Mouse (Mus musculus): ENCODE measurements around the gene Rsrp1. TPM values are rescaled to one million over a fixed set of nuclear protein-coding genes. Genes with fewer than 3 reads are reported as not detected.

The Rsrp1 gene
- polyA plus RNA-seq, 1 experiment = 145 TPM

DNA sequence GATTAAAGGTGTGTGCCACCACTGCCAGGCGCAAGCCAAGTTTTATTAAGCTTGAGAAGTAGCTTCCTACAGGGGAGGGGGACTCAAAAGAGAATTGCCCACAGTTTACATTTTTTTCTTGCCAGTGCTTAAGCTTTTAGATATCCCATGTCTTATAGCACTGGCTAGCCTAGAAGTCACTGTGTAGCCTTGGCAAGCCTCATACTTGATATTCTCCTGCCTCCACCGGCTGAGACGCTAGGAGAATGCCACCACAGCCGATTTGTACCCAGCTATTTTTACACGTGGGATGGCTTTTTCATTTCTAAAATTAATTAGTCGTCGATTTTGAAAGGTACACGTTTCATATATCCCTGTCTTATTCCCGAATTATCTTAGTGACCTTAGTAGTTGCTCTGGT, 6.8 kb downstream of the Rsrp1 start:
- Histone ChIP-seq H3K36me3 (ENCODE audit: control insufficient read depth, insufficient read depth, low read length) (peaks cover 5% of the 10 kb centered on the region), H3K27ac (ENCODE audit: control insufficient read depth, insufficient read depth, low read depth, low read length) (no peak overlapping the region), H3K27me3 (ENCODE audit: control insufficient read depth, insufficient read depth, low read length) (no peaks in the 10 kb centered on the region)

GRCm38 (mm10) chr4:134930684-134931481, 7.5 kb downstream of the Rsrp1 start, which contains the start of gene Syf2:
TSS of gene Syf2 (plus strand) at chr4:134930898.
- Histone ChIP-seq H3K36me3 (ENCODE audit: control insufficient read depth, insufficient read depth, low read length) (peaks cover 1% of the 10 kb centered on the region), H3K27me3 (ENCODE audit: control insufficient read depth, insufficient read depth, low read length) (no peaks in the 10 kb centered on the region), H3K4me1 (ENCODE audit: control insufficient read depth, insufficient read depth, low read length) (no peaks in the 10 kb centered on the region), H3K27ac (ENCODE audit: control insufficient read depth, insufficient read depth, low read depth, low read length) (peak within 1 kb of the TSS; percentile 37), H3K4me3 (ENCODE audit: control insufficient read depth, low read depth, low read length) (peak within 1 kb of the TSS; percentile 97)
- TF ChIP-seq CTCF (IDR thresholded peaks at IDR 0.05; ENCODE audit: control insufficient read depth, insufficient read depth, insufficient replicate concordance, low read depth, low read length) = no peak
- peak; percentile 57; the same call in 1 of the 2 replicates for TF ChIP-seq POLR2A (IDR thresholded peaks at IDR 0.05; ENCODE audit: control insufficient read depth, low read depth, low read length)

More for the DNA sequence above, 6.8 kb downstream of the Rsrp1 start:
- TF ChIP-seq POLR2A (IDR thresholded peaks at IDR 0.05; ENCODE audit: control insufficient read depth, low read depth, low read length) (no peak), CTCF (IDR thresholded peaks at IDR 0.05; ENCODE audit: control insufficient read depth, insufficient read depth, insufficient replicate concordance, low read depth, low read length) (no peak)
- peak overlapping the region; percentile 97 for H3K4me3 ChIP-seq (ENCODE audit: control insufficient read depth, low read depth, low read length)
- H3K4me1 ChIP-seq (ENCODE audit: control insufficient read depth, insufficient read depth, low read length) = no peaks in the 10 kb centered on the region

GRCm38 (mm10) chr4:134937240-134938176, 14.1 kb downstream of the Rsrp1 start:
- Histone ChIP-seq H3K36me3 (ENCODE audit: control insufficient read depth, insufficient read depth, low read length) (peaks cover 5% of the 10 kb centered on the region), H3K27ac (ENCODE audit: control insufficient read depth, insufficient read depth, low read depth, low read length) (no peak overlapping the region), H3K27me3 (ENCODE audit: control insufficient read depth, insufficient read depth, low read length) (no peaks in the 10 kb centered on the region), H3K4me3 (ENCODE audit: control insufficient read depth, low read depth, low read length) (no peak overlapping the region), H3K4me1 (ENCODE audit: control insufficient read depth, insufficient read depth, low read length) (peaks cover 2% of the 10 kb centered on the region; the same call in 1 of the 2 replicates)
- TF ChIP-seq POLR2A (IDR thresholded peaks at IDR 0.05; ENCODE audit: control insufficient read depth, low read depth, low read length) = no peak
- no peak for TF ChIP-seq CTCF (IDR thresholded peaks at IDR 0.05; ENCODE audit: control insufficient read depth, insufficient read depth, insufficient replicate concordance, low read depth, low read length)

- no peak overlapping the region for H3K27ac ChIP-seq (ENCODE audit: control insufficient read depth, insufficient read depth, low read depth, low read length)
- no peak overlapping the region; the same call in 1 of the 2 replicates for H3K4me3 ChIP-seq (ENCODE audit: control insufficient read depth, low read depth, low read length)
- no peak for TF ChIP-seq POLR2A (IDR thresholded peaks at IDR 0.05; ENCODE audit: control insufficient read depth, low read depth, low read length)
- no peak for TF ChIP-seq CTCF (IDR thresholded peaks at IDR 0.05; ENCODE audit: control insufficient read depth, insufficient read depth, insufficient replicate concordance, low read depth, low read length)
- peaks cover 3% of the 10 kb centered on the region for H3K36me3 ChIP-seq (ENCODE audit: control insufficient read depth, insufficient read depth, low read length)
- H3K4me1 ChIP-seq (ENCODE audit: control insufficient read depth, insufficient read depth, low read length) = peaks cover 2% of the 10 kb centered on the region; the same call in 1 of the 2 replicates
- H3K27me3 ChIP-seq (ENCODE audit: control insufficient read depth, insufficient read depth, low read length) = no peaks in the 10 kb centered on the region
Observed at GRCm38 (mm10) chr4:134939900-134940299, 16.5 kb downstream of the Rsrp1 start.

DNA sequence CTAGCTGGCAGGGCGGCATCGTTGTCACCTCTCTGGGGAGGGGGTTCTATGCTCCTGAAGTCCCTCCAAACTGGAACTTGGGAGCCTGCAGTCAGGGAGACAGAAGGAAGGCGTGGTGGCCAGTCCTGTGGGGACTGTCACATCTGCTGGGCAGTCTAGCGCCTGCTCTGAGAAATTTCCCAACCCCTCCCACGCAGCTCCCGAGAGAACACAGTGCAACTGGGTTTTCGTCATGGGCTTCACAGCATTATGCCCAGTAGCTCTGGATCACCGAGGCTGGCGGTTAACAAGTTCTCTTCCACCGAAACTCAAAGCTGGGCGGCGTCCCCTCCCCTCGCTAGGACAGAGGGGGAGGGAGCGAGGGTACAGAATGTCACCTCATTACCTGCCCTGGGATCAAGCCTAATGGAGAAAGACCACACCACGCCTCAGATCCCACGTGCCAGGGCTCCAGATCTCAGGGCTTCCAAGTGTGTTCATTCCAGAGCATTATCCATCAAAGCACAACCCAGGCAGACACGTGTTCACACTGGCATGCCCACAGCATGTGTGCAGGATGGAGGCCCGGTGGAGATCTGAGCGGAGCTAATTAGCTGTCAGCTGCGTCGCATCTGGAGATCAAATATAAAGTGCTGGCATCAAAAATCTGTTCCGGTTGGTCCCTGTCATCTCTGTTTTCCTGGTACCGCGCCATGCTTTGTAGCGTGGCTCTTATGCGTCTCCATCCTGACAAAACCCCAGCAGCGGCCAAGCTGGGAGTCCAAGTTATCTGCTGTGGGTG, 20.6 kb downstream of the Rsrp1 start:
- H3K27me3 ChIP-seq (ENCODE audit: control insufficient read depth, insufficient read depth, low read length) = no peaks in the 10 kb centered on the region
- no peak overlapping the region for H3K4me3 ChIP-seq (ENCODE audit: control insufficient read depth, low read depth, low read length)
- TF ChIP-seq CTCF (IDR thresholded peaks at IDR 0.05; ENCODE audit: control insufficient read depth, insufficient read depth, insufficient replicate concordance, low read depth, low read length) (no peak), POLR2A (IDR thresholded peaks at IDR 0.05; ENCODE audit: control insufficient read depth, low read depth, low read length) (no peak)
- no peak overlapping the region for H3K27ac ChIP-seq (ENCODE audit: control insufficient read depth, insufficient read depth, low read depth, low read length)
- H3K36me3 ChIP-seq (ENCODE audit: control insufficient read depth, insufficient read depth, low read length) = no peaks in the 10 kb centered on the region
- peaks cover 4% of the 10 kb centered on the region for H3K4me1 ChIP-seq (ENCODE audit: control insufficient read depth, insufficient read depth, low read length)

DNA sequence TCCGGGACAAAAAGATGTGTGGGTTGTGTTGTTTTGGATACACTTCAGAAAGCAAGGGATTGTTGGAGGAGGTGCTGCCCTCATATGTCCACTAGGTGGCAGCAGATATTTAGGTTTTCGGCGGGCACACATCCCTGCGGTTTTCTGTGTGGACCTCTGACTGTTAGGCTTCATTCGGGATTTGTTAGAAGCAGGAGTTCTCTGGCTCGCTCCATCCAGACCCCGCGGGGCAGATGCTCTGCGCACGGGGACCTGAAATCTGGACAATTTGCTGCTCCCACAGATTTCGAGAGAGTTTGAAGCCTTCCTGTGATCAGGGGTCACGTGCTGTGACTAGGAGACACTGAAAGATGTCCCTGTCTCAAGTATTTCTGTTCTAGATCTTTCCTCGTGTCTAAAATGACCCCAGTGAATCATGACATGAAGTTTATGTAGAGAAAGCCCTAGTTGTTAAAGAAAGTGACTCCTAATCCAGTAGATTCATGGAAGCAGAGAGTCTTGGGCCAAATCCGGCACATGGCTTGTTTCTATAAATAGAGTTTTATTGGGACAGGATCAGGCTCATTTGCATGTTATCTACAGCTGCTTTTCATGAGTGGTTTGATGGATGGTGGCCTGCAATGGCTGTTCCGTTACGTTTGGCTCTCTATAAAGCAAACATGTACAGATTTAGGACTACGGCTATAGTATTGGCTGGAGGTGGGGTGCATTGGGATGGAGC, 22.8 kb downstream of the Rsrp1 start:
- Histone ChIP-seq H3K4me3 (ENCODE audit: control insufficient read depth, low read depth, low read length) (peak overlapping the region; percentile 60), H3K27ac (ENCODE audit: control insufficient read depth, insufficient read depth, low read depth, low read length) (no peak overlapping the region), H3K4me1 (ENCODE audit: control insufficient read depth, insufficient read depth, low read length) (peaks cover 2% of the 10 kb centered on the region), H3K36me3 (ENCODE audit: control insufficient read depth, insufficient read depth, low read length) (no peaks in the 10 kb centered on the region), H3K27me3 (ENCODE audit: control insufficient read depth, insufficient read depth, low read length) (no peaks in the 10 kb centered on the region)
- TF ChIP-seq CTCF (IDR thresholded peaks at IDR 0.05; ENCODE audit: control insufficient read depth, insufficient read depth, insufficient replicate concordance, low read depth, low read length) = peak; percentile 71; the same call in 1 of the 2 replicates
- TF ChIP-seq POLR2A (IDR thresholded peaks at IDR 0.05; ENCODE audit: control insufficient read depth, low read depth, low read length) = no peak
